In the genomic region with DNA sequence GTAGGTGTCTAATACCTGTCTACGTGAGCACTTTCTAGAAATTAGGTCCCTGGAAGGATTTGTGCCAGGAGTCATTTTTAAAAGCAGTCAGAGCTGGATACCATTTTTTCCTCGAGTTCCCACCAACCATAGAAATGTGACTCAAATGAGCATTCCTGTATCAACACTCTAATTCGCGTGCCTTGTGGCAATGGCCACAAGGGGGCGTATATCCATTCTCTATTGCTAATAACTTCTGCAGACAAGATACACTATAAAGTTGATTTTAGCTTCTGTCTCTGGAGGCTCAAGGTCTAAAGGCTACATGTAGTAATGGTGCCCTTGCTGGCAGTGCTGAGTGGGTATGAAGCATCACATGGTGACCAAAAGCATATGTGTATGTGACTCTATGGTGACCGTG, we compare ENCODE assay signal across 9 mouse cellular contexts.
A peak's percentile ranks its signal among the peaks of the same experiment; 100 is the strongest.
DNase-seq lines count a peak whose midpoint lies in the region; ATAC-seq and TF ChIP-seq lines count a peak whose summit lies in the region.
"Had no signal": no experiment of that assay in that cellular context is flagged by ENCODE, and none has a peak within 500 bp of the region (broad histone marks: within the 10 kb centered on the region; RNA-seq: fewer than 3 reads in every experiment).

No protein-coding gene starts in this region.

- H3K4me3 ChIP-seq in gastrocnemius, adult 2 months: no peak overlapping the region
- no peak overlapping the region for H3K4me3 ChIP-seq in midbrain, postnatal 0 days (ENCODE audit: low read depth, low read length)
- H3K4me3 ChIP-seq: midbrain, embryonic 12.5 days had no signal

- no peak overlapping the region for H3K27ac ChIP-seq in gastrocnemius, adult 2 months
- H3K27ac ChIP-seq in midbrain, postnatal 0 days (ENCODE audit: low read depth, low read length): no peak overlapping the region
- H3K27ac ChIP-seq: midbrain, embryonic 12.5 days had no signal

- no peaks in the 10 kb centered on the region for H3K9me3 ChIP-seq in midbrain, postnatal 0 days (ENCODE audit: low read length)
- H3K9me3 ChIP-seq: midbrain, embryonic 12.5 days had no signal

- no peaks in the 10 kb centered on the region for H3K36me3 ChIP-seq in midbrain, postnatal 0 days (ENCODE audit: insufficient read depth, low read length)
- H3K36me3 ChIP-seq: midbrain, embryonic 12.5 days had no signal

- peak; percentile 18 for DNase-seq in gastrocnemius, adult 2 months
- DNase-seq in gastrocnemius, postnatal 4 days (ENCODE audit: low spot score in 2 of 2): no peak
- DNase-seq in ovary, postnatal 14 days (ENCODE audit: low spot score): peak; percentile 10
- no peak for DNase-seq in ovary, postnatal 36 days (ENCODE audit: low spot score)
- DNase-seq in adrenal gland, postnatal 36 days: peak; percentile 27 to 68
- DNase-seq in hindlimb bud, embryonic 11.5 days (ENCODE audit: extremely low spot score, low read depth, low spot score): peak; percentile 18
- DNase-seq in midbrain, postnatal 0 days (ENCODE audit: low spot score): peak; percentile 39
- DNase-seq in frontal cortex, postnatal 10 days (ENCODE audit: low spot score in 2 of 2): no peak

- H3K27me3 ChIP-seq in midbrain, postnatal 0 days (ENCODE audit: insufficient read depth, low read length): no peaks in the 10 kb centered on the region
- H3K27me3 ChIP-seq: midbrain, embryonic 12.5 days had no signal

- no peak overlapping the region for H3K4me2 ChIP-seq in midbrain, postnatal 0 days (ENCODE audit: low read depth, low read length, poor library complexity, severe bottlenecking)
- H3K4me2 ChIP-seq: midbrain, embryonic 12.5 days had no signal

- no peak overlapping the region for H3K9ac ChIP-seq in midbrain, postnatal 0 days (replicated peaks; ENCODE audit: low read length, poor library complexity, severe bottlenecking)
- H3K9ac ChIP-seq: midbrain, embryonic 12.5 days had no signal

- 51% methylated on average over 6 of the region's 6 CpGs for WGBS in midbrain, postnatal 0 days

- no peak for ATAC-seq in midbrain, postnatal 0 days (ENCODE audit: low FRiP score)

- peak; percentile 65 for TF ChIP-seq CTCF in gastrocnemius, adult 2 months (IDR thresholded peaks at IDR 0.05)
- TF ChIP-seq CTCF in midbrain, postnatal 0 days (IDR thresholded peaks at IDR 0.05): peak; percentile 62

- H3K4me1 ChIP-seq in midbrain, postnatal 0 days (ENCODE audit: insufficient read depth, low read length): no peaks in the 10 kb centered on the region
- H3K4me1 ChIP-seq: midbrain, embryonic 12.5 days had no signal

- intact Hi-C loops in gastrocnemius, adult 2 months (cut with DNase I): no loop called here

Comparison
In these comparisons a context has a peak if more than half of its experiments do, and no peak if none do; other contexts are left out.
1. DNase-seq: peak in gastrocnemius, adult 2 months (single experiment), ovary, postnatal 14 days (single experiment), adrenal gland, postnatal 36 days (2 of 2), hindlimb bud, embryonic 11.5 days (single experiment) and midbrain, postnatal 0 days (single experiment); none in gastrocnemius, postnatal 4 days (0 of 2), ovary, postnatal 36 days (single experiment) and frontal cortex, postnatal 10 days (0 of 2).